Mouse (Mus musculus) erythroblast, embryonic 14.5 days (primary cell): Measurements from ENCODE around the gene Rps6kb2.

Source experiments
- GATA1 ChIP-seq: IDR thresholded peaks from 2 replicates; pipeline ENCODE4 v1.6.1; 2012; ENCODE audit warnings: low read length, inconsistent platforms, mixed read lengths
- TAL1 ChIP-seq: IDR thresholded peaks from 3 replicates; pipeline ENCODE4 v1.6.1; 2012; ENCODE audit warnings: low read length, inconsistent platforms, mixed read lengths

- no peak for TF ChIP-seq GATA1
- no peak for TF ChIP-seq TAL1
Measured at GRCm38 (mm10) chr19:4152445-4153231, 10.5 kb downstream of the Rps6kb2 start.
